Mouse (Mus musculus) heart, embryonic 10.5 days (tissue): ENCODE measurements at regions not wholly inside any gene's neighbourhood (a gene's known extent, or its start where the extent isn't known, plus 50 kb on each side); places are given as distances from the start of the nearest gene placed in this dataset.

ENCODE experiments used
- DNase-seq: peaks from one replicate; pipeline ENCODE4 v3.0.0-alpha.2; 2017; ENCODE audit warnings: low spot score
- H3K27ac ChIP-seq: fragments of 300-500 bp; sonication (generic); 2 replicates; pipeline ENCODE4 v1.5.1; 2016; ENCODE audit warnings: mild to moderate bottlenecking
- H3K27me3 ChIP-seq: fragments of 300-500 bp; sonication (generic); 2 replicates; pipeline ENCODE4 v1.6.1; 2016; ENCODE audit warnings: mild to moderate bottlenecking; ENCODE audit not compliant: poor library complexity, insufficient read depth, severe bottlenecking
- H3K36me3 ChIP-seq: fragments of 300-500 bp; sonication (generic); 2 replicates; pipeline ENCODE4 v1.6.1; 2016; ENCODE audit warnings: mild to moderate bottlenecking, moderate library complexity
- H3K4me1 ChIP-seq: fragments of 300-500 bp; sonication (generic); 2 replicates; pipeline ENCODE4 v1.6.1; 2016; ENCODE audit warnings: mild to moderate bottlenecking
- H3K4me3 ChIP-seq: fragments of 300-500 bp; sonication (generic); 2 replicates; pipeline ENCODE4 v1.5.1; 2016; ENCODE audit warnings: mild to moderate bottlenecking, moderate library complexity
- H3K9me3 ChIP-seq: fragments of 300-500 bp; sonication (generic); 2 replicates; pipeline ENCODE4 v1.6.1; 2016; ENCODE audit warnings: mild to moderate bottlenecking, moderate library complexity
- WGBS: fragments of 180-500 bp; shearing (Covaris S2); methylation state at CpG from one replicate; pipeline ENCODE4 v1.1.7; 2016; 5-methylcytosine and 5-hydroxymethylcytosine counted together

DNA sequence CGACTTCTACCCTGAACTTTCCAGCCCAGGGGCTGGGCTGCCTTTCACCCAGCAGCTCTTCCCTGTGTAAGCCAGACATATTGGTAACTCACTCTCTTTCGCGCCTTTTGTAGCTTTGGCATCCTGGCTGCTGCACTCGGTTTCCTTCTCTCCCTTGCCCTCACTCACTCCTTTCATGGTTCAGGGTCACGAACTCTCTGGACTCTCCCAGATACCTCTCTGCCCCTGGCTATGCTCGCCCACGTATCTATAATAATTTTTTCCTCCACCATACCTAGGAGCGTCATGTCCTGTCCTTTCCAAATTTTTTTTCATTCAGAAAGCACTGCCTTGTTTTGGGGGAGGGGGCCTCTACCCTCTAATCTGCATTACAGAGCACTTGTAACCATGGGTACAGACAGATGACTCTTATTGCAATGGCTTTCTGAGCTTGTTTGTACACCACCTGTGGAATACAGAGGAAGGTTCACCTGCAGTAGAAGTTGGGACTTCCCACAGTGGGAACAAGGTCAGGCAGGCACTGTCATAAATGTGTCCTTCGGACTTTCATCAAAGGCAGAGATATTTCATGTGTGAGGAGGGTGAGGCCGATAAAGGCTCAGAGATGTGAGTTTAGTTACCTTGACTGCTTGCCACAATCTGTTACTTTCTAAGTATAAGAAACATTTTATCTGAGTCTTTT, 134.8 kb upstream of the Slc38a2 start:
- 82% methylated on average over 10 of the region's 10 CpGs for WGBS
- H3K4me3 ChIP-seq: no peak overlapping the region
- no peaks in the 10 kb centered on the region for H3K9me3 ChIP-seq
- DNase-seq: no peak
- H3K36me3 ChIP-seq: no peaks in the 10 kb centered on the region
- no peaks in the 10 kb centered on the region for H3K27me3 ChIP-seq
- H3K27ac ChIP-seq: no peak overlapping the region
- 0 out of 2 replicates have a peak, but pooled peaks cover 5% of the 10 kb centered on the region for H3K4me1 ChIP-seq

DNA sequence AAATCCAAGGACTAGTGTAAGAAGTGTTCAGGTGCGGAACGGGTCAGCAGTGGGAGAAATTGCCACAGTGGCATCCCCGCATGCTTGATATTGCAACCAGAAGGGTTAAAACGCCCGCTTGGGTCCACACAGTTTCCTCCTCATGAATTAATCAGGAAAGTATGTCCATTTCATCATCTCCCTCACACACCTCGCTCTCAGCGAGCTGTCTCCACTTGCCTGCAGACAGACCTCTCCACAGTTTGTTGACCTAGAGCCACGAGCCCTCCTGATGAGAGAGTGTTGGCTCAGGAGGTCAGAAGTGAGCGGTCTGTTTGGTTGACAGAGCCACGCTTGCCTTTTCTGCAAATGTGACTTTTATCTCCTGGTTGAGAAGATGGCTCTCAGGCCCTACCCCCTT, 132.9 kb upstream of the Slc38a2 start:
- no peak for DNase-seq
- 68% methylated on average over 10 of the region's 10 CpGs for WGBS
- H3K9me3 ChIP-seq: no peaks in the 10 kb centered on the region
- H3K4me3 ChIP-seq: no peak overlapping the region
- H3K4me1 ChIP-seq: 0 out of 2 replicates have a peak, but pooled peaks cover 12% of the 10 kb centered on the region
- no peaks in the 10 kb centered on the region for H3K27me3 ChIP-seq
- H3K27ac ChIP-seq: no peak overlapping the region
- H3K36me3 ChIP-seq: no peaks in the 10 kb centered on the region

DNA sequence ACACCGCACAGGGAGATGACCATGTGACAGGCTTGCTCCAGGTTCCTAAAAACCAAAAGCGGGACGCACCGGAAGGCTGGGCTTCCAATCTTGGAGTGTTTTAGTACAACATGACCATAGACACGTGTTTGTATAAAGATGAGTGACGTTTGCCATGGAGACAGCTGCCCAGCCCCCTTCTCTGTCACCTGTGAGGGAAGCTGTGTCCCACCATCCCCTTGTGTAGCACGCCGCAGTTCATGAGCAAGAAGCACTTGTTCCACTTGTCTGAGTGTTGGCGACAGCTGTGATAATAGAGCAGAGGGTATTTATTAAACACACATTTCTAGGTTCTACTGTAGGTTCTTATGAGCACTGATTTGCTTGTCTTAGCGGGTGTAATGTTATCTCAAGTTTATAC, 131.7 kb upstream of the Slc38a2 start:
- no peak for DNase-seq
- 87% methylated on average over 10 of the region's 10 CpGs for WGBS

DNA sequence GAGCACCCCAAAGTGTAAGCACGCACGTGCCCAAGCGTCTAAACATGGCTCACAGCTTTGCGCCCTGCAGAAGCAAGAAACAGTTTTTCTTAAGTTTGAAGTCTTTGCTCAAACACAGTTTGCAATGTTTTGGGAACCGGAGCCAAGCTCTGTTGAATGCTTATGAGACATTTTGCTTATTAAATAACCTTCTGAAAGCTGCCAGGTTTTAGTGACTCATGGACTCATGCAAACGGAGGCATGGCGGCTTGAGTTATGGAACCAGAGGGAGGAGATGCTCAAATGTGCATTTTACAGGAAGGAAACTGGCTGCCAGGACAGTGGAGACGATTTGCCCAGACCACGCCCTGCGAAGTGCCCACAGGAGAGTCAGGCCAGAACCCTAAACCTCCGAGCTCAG, 131.0 kb upstream of the Slc38a2 start:
- no peaks in the 10 kb centered on the region for H3K9me3 ChIP-seq
- no peaks in the 10 kb centered on the region for H3K27me3 ChIP-seq
- peak; percentile 16 for DNase-seq
- H3K4me3 ChIP-seq: no peak overlapping the region
- no peak overlapping the region for H3K27ac ChIP-seq
- H3K36me3 ChIP-seq: no peaks in the 10 kb centered on the region
- WGBS: 88% methylated on average over 11 of the region's 11 CpGs
- 0 out of 2 replicates have a peak, but pooled peaks cover 13% of the 10 kb centered on the region for H3K4me1 ChIP-seq

More for the DNA sequence above, 131.7 kb upstream of the Slc38a2 start:
- Histone ChIP-seq H3K4me1 (0 out of 2 replicates have a peak, but pooled peaks cover 13% of the 10 kb centered on the region), H3K4me3 (no peak overlapping the region), H3K9me3 (no peaks in the 10 kb centered on the region), H3K27me3 (no peaks in the 10 kb centered on the region), H3K27ac (no peak overlapping the region), H3K36me3 (no peaks in the 10 kb centered on the region)

DNA sequence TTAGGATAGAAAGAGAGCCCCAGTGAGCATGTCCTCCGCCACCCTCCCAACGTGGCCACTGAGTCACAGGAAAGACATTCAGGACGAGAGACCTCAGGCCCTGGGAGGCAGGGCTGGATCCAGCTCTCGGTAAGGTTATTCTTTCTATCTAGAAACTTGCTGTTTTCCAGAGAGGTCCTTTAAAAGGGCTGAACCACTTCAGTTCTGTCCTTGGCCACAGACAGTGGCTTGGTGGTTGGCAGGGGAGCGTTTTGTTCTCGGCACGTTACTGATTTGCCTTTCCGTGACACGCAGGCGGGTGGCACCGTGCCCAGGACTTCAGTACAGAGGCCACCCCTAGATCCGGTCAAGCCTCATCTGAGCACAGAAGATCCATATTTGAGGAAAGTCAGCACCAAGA, 130.4 kb upstream of the Slc38a2 start:
- H3K4me1 ChIP-seq: 0 out of 2 replicates have a peak, but pooled peaks cover 13% of the 10 kb centered on the region
- peak; percentile 55 for DNase-seq

DNA sequence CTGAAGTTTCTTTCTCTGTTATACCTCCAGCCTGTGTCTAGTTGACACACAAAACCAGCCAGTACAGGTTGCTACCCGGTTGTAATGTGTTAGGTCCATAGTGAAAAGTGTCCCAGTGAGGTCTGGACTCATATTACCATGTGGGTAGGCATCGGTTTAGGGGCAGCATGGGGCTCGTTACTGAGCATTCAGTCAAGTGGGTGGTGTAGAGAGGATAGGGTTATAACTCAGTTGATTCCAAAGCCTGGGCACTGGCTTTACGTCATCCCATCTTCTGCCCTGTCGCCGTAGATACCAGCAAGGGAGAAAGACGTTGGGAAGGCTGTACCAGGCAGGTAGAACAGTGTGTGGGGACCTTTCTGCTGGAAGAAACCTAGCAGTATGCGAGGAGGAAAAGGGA, 129.2 kb upstream of the Slc38a2 start:
- Histone ChIP-seq H3K4me1 (0 out of 2 replicates have a peak, but pooled peaks cover 13% of the 10 kb centered on the region), H3K4me3 (no peak overlapping the region), H3K9me3 (no peaks in the 10 kb centered on the region), H3K27ac (no peak overlapping the region), H3K36me3 (no peaks in the 10 kb centered on the region), H3K27me3 (no peaks in the 10 kb centered on the region)
- peak; percentile 58 for DNase-seq
- 86% methylated on average over 8 of the region's 8 CpGs for WGBS

More for the DNA sequence above, 130.4 kb upstream of the Slc38a2 start:
- H3K9me3 ChIP-seq: no peaks in the 10 kb centered on the region
- H3K27me3 ChIP-seq: no peaks in the 10 kb centered on the region
- no peak overlapping the region for H3K4me3 ChIP-seq
- no peaks in the 10 kb centered on the region for H3K36me3 ChIP-seq
- H3K27ac ChIP-seq: no peak overlapping the region
- WGBS: 88% methylated on average over 12 of the region's 12 CpGs

DNA sequence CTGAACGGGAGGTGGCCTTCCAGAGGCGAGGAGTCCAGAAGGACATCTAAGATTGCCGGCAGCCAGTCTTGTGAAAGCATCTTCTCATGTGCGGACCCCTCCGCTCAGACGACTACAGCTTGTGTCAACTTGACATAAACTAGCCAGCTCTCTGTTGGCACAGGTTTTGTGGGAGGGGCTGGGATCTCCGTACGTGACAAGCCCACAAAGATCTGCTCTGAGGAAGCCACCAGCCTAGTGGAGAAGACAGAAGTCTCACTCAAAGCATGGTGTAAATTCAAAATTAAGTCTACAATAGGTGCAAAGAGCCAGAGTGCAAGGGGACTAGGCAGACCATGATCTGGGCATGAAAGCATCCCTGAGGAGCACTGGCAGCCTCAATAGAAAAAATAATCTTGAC, 128.4 kb upstream of the Slc38a2 start:
- 76% methylated on average over 8 of the region's 8 CpGs for WGBS
- Histone ChIP-seq H3K4me1 (0 out of 2 replicates have a peak, but pooled peaks cover 13% of the 10 kb centered on the region), H3K27me3 (no peaks in the 10 kb centered on the region), H3K27ac (no peak overlapping the region), H3K36me3 (no peaks in the 10 kb centered on the region), H3K4me3 (no peak overlapping the region), H3K9me3 (no peaks in the 10 kb centered on the region)
- DNase-seq: peak; percentile 51

DNA sequence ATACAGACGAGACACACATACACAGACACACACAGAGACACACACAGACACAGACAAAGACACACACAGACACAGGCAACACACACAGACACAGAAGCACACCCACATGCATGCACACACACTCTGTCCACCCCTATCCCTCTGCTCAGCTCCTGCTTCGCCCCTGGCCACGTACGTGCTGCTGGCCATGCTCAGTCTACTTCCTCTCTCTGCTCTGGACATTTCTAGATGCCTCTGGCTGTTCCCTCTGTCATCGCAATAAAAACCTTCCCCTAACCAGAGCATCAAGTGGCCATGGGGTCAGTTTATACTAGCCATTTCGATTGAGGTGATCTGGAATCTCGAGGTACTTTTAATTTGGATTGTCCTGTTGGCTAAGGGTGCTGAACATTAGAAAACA, 118.9 kb upstream of the Slc38a2 start:
- 83% methylated on average over 7 of the region's 7 CpGs for WGBS
- Histone ChIP-seq H3K9me3 (no peaks in the 10 kb centered on the region), H3K27me3 (no peaks in the 10 kb centered on the region), H3K4me1 (no peaks in the 10 kb centered on the region), H3K4me3 (no peak overlapping the region), H3K36me3 (no peaks in the 10 kb centered on the region), H3K27ac (peak overlapping the region; percentile 22; the same call in 1 of the 2 replicates)
- DNase-seq: no peak

DNA sequence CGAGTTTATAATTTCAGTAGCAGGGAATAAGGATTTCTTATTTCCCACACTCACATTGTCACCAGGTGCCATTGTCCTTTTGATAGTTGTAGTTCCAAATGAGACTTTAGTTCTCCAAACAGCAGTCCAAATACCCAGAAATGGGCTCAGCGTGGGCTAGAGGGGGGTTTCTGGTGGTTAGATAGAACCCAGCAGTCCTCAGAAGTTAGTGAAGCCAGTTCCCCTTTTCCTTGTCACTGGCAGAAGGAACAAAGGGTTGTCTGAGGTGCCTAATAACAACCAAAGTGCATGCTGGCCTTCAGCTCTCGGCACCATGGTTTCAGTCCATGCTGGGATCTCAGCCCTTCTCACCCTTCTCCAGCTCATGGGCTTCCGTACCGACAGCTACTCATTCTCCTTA, 118.1 kb upstream of the Slc38a2 start:
- Histone ChIP-seq H3K9me3 (no peaks in the 10 kb centered on the region), H3K36me3 (no peaks in the 10 kb centered on the region), H3K27me3 (no peaks in the 10 kb centered on the region), H3K27ac (no peak overlapping the region), H3K4me3 (no peak overlapping the region), H3K4me1 (no peaks in the 10 kb centered on the region)
- WGBS: 85% methylated on average over 5 of the region's 5 CpGs
- no peak for DNase-seq

DNA sequence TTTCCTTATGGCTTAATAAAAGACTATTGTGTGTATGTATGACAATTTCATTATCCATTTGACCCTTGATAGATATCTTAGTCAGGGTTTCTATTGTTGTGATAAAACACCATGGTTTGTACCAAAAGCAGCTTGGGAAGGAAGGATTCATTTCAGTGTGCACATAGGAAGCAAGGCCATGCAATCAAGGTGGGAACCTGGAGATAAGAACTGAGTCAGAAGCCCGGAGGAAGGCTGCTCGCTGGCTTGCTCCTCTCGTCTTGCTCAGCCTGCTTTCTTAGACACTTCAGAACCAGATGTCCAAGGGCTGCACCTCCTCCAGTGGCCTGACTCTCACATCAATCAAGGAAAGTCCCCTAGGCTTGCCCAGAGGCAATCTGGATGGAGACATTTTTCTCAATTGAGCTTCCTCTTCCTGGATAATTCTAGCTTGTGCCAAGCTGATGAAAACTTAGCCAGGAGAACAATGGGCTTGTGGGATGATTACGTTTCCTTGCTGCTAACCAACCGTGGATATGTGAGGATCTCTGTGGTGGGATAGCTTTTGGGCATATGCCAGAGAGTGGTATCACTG, 117.6 kb upstream of the Slc38a2 start:
- H3K4me1 ChIP-seq: no peaks in the 10 kb centered on the region
- H3K9me3 ChIP-seq: no peaks in the 10 kb centered on the region
- 64% methylated on average over 5 of the region's 5 CpGs for WGBS
- no peak for DNase-seq
- no peaks in the 10 kb centered on the region for H3K27me3 ChIP-seq
- no peak overlapping the region for H3K27ac ChIP-seq
- no peak overlapping the region for H3K4me3 ChIP-seq
- no peaks in the 10 kb centered on the region for H3K36me3 ChIP-seq

DNA sequence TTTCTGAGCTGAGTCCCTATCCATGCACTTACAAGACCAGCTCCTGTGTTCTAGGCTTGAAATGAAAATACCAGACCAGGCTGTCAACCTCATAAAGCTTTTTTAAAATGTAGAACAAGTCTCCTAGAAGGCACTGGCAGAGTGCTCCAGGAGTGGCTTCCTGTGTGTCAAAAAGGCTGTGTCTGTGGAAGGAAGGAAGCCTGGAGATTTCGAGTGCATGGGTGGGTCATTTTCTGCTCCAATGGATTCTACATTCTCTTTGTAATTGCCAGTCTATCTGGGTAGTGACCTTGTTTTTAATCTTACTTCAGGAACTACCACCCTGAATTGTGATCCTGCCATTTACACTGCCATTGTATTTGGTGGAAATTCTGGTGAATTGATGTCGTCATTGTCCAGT, 113.9 kb upstream of the Slc38a2 start:
- Histone ChIP-seq H3K36me3 (no peaks in the 10 kb centered on the region), H3K9me3 (no peaks in the 10 kb centered on the region), H3K4me3 (no peak overlapping the region), H3K27ac (no peak overlapping the region), H3K4me1 (no peaks in the 10 kb centered on the region), H3K27me3 (no peaks in the 10 kb centered on the region)
- WGBS: 78% methylated on average over 2 of the region's 2 CpGs
- no peak for DNase-seq

DNA sequence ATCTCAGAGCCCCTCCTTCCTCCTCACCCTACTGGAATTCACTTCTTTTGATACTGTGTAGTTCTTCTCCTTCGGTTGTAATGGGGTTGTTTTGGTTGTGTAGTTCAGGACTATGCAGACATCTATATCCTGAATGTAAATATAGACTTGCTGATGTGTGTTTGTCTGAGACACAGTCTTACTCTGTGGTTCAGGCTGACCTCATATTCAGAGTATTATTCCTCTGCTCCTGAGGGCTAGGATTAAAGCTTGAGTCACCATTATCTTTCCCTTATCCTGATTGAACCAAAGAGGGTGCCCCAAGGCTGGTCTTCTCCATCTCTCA, 103.2 kb upstream of the Slc38a2 start:
- WGBS: 61% methylated on average over 1 of the region's 1 CpGs
- no peaks in the 10 kb centered on the region for H3K9me3 ChIP-seq
- no peak for DNase-seq
- no peaks in the 10 kb centered on the region for H3K27me3 ChIP-seq
- no peaks in the 10 kb centered on the region for H3K36me3 ChIP-seq
- no peak overlapping the region; the same call in 1 of the 2 replicates for H3K27ac ChIP-seq
- no peak overlapping the region for H3K4me3 ChIP-seq
- peaks cover 9% of the 10 kb centered on the region; the same call in 1 of the 2 replicates for H3K4me1 ChIP-seq

DNA sequence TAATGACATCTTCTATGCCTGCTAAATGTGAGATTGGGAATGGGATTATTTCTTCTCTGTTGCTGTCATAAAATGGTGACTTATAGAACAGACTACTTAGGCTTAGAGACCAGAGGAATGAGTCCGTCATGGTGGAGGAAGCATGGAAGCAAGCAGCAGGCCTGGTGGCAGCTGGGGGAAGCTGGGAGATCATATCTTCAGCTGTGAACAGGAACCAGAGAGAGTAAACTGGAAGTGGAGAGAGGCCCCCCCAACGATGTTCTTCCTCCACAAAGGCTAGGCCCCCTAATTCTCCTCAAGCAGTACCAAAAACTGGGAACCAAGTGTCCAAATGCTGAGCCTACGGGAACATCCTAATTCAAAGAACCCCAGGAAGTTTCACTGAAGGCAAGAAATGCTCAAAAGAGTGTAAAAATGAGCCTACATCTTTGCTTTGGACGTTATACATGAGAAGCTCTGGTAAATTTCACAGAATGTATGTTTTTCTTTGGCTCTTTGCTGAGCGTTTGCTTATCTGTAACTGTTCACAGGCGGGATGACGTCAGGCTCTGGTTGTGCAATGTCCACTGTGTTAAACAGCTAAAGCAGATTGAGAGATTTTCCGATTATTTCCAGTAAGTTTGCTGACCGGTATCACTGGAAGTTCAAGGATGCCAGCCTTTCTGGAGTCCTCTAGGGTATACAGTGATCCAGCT, 102.7 kb upstream of the Slc38a2 start:
- peak overlapping the region; percentile 48; the same call in 1 of the 2 replicates for H3K27ac ChIP-seq
- no peaks in the 10 kb centered on the region for H3K9me3 ChIP-seq
- H3K4me1 ChIP-seq: peaks cover 9% of the 10 kb centered on the region; the same call in 1 of the 2 replicates
- H3K4me3 ChIP-seq: no peak overlapping the region
- H3K27me3 ChIP-seq: no peaks in the 10 kb centered on the region
- no peak for DNase-seq
- no peaks in the 10 kb centered on the region for H3K36me3 ChIP-seq
- 47% methylated on average over 9 of the region's 9 CpGs for WGBS
